Mouse (Mus musculus): ENCODE results near the gene Thada. TPM values are rescaled to one million over a fixed set of nuclear protein-coding genes. Genes with fewer than 3 reads are reported as not detected.

Thada gene
- polyA plus RNA-seq, 1 experiment from 2014 or later, result 10.8 TPM

DNA sequence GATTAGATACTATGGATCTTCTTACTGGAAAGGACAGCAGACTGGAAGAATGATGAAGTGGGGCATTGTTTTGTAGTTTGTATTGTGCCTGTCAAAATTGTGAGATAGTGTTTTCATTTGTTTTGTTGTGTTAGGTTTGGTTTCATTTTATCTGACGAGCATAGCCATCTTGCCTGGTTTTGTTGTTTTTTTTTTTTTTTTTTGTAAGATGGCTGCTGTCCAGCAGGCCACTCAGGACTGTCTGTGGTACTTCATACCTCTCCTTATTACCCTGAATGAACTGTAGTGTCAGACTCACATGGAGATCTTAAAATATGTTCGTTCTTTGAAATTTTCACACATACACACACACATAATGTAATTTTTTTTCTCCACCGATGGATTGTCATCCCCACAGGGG, 36.3 kb upstream of the Thada start:
- H3K4me3 ChIP-seq (ENCODE audit: low read depth, low read length), result no peak overlapping the region
- no peaks in the 10 kb centered on the region for H3K9me3 ChIP-seq (ENCODE audit: control insufficient read depth, low read length)
- no peak for ATAC-seq (replicated peaks; ENCODE audit: low FRiP score, low TSS enrichment, low read depth)
- no peak overlapping the region for H3K4me2 ChIP-seq (ENCODE audit: low read length)
- H3K36me3 ChIP-seq (ENCODE audit: control insufficient read depth, insufficient read depth, low read length), result no peaks in the 10 kb centered on the region
- no peak overlapping the region for H3K9ac ChIP-seq (ENCODE audit: low read length)
- WGBS, result 71% methylated on average over 3 of the region's 3 CpGs
- no peak overlapping the region for H3K27ac ChIP-seq (ENCODE audit: low read depth)
- no peak for DNase-seq (ENCODE audit: low spot score)
- no peaks in the 10 kb centered on the region; the same call in none of the 2 replicates for H3K4me1 ChIP-seq (replicated peaks; ENCODE audit: control insufficient read depth, insufficient read depth, low read length)
- no peaks in the 10 kb centered on the region for H3K27me3 ChIP-seq (replicated peaks; ENCODE audit: control insufficient read depth, insufficient read depth, low read length)

DNA sequence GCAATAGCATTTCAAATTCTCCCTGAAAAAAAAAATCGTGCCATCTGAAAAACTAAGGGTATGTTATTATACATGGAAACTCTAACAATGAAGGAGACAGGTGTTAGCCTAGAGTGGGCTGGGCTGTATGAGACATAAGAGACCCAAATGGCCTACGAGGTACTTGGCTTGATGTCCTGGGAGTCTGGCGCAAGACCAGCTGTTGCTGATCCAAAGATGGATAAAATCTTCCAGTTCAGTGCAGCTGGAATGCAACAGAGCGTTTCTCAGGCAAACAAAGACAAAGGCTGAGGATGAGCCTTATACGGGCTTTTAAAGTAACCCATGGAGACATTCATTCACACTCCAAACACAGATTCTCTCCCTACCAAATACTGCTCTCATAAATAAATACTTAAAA, 32.6 kb upstream of the Thada start:
- ATAC-seq (replicated peaks; ENCODE audit: low FRiP score, low TSS enrichment, low read depth) (no peak), DNase-seq (ENCODE audit: low spot score) (no peak)
- Histone ChIP-seq H3K27me3 (replicated peaks; ENCODE audit: control insufficient read depth, insufficient read depth, low read length) (no peaks in the 10 kb centered on the region), H3K9me3 (ENCODE audit: control insufficient read depth, low read length) (no peaks in the 10 kb centered on the region), H3K27ac (ENCODE audit: low read depth) (peak overlapping the region; percentile 83), H3K36me3 (ENCODE audit: control insufficient read depth, insufficient read depth, low read length) (no peaks in the 10 kb centered on the region), H3K4me3 (ENCODE audit: low read depth, low read length) (no peak overlapping the region), H3K4me2 (ENCODE audit: low read length) (no peak overlapping the region), H3K4me1 (replicated peaks; ENCODE audit: control insufficient read depth, insufficient read depth, low read length) (no peaks in the 10 kb centered on the region; the same call in none of the 2 replicates), H3K9ac (ENCODE audit: low read length) (no peak overlapping the region)
- WGBS, result 40% methylated on average over 5 of the region's 5 CpGs

DNA sequence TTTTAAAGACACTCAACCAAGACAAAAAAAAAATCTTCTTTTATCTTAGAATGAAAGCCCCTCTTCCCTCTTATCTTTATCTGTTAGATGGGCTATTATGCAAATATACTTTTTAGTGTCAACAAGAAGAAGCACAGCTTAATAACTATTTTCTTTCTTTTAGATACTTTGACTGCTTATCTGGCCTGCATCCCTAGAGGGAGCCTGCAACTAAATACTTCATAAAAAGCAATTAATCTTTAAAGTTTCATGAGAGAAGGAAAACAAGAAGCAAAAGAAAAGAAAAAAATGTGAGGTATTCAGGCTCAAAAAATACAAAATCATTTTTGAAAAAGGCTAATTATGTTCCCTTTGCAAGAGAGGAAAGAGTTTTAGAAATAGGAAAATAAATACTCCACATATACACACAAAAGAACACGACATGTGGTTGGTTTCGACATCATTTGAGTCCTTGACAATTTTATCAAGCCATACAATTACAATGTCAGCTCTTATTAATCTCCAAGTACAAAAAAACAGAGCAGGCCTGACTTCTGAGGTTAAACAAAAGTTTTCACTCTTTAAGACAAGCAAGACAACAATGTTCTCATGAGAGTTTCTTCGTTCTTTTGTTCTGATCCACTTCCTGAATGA, 32.1 kb upstream of the Thada start:
- H3K27me3 ChIP-seq (replicated peaks; ENCODE audit: control insufficient read depth, insufficient read depth, low read length), result no peaks in the 10 kb centered on the region
- no peaks in the 10 kb centered on the region for H3K36me3 ChIP-seq (ENCODE audit: control insufficient read depth, insufficient read depth, low read length)
- ATAC-seq (replicated peaks; ENCODE audit: low FRiP score, low TSS enrichment, low read depth) (no peak), DNase-seq (ENCODE audit: low spot score) (no peak)
- no peak overlapping the region for H3K4me3 ChIP-seq (ENCODE audit: low read depth, low read length)
- no peaks in the 10 kb centered on the region for H3K9me3 ChIP-seq (ENCODE audit: control insufficient read depth, low read length)
- H3K9ac ChIP-seq (ENCODE audit: low read length), result no peak overlapping the region
- H3K27ac ChIP-seq (ENCODE audit: low read depth), result peak overlapping the region; percentile 83
- 66% methylated on average over 3 of the region's 3 CpGs for WGBS
- no peak overlapping the region for H3K4me2 ChIP-seq (ENCODE audit: low read length)
- H3K4me1 ChIP-seq (replicated peaks; ENCODE audit: control insufficient read depth, insufficient read depth, low read length), result no peaks in the 10 kb centered on the region; the same call in none of the 2 replicates

DNA sequence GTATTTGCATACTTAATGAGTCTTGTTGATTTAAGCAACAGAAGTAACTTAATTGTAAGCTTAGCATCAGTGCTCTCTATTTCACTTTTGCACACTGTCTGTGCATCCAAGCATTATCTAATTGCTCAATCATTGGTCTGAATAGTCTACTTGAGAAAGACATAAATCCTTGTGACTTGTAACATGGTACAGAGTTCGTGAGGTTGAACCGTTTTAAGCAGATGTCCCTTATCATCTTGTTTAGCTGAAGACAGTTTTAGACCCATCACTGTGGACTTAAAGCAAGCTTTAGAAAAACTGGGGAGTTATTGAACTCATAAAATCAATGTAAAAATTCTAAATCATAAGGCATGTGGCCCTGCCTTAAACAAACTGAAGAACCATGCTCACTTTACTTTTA, 31.6 kb upstream of the Thada start:
- H3K27ac ChIP-seq (ENCODE audit: low read depth), result no peak overlapping the region

DNA sequence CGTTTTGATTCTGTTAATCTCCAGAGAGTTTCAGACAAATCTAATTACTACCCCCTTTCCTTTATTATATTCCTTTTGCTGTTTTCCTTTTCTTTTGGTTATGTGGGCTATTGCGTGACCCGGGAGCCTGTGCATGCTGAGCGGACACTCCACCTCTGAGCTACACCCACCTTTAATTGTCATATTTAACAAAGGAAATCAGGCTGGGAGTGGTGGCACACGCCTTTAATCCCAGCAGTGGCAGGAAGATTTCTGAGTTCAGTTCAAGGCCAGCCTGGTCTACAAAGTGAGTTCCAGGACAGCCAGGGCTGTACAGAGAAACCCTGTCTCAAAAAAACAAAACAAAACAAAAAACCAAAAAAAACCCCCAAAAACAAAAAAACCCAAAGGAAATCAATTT, 31.0 kb upstream of the Thada start:
- Histone ChIP-seq H3K9me3 (ENCODE audit: control insufficient read depth, low read length) (no peaks in the 10 kb centered on the region), H3K36me3 (ENCODE audit: control insufficient read depth, insufficient read depth, low read length) (no peaks in the 10 kb centered on the region), H3K9ac (ENCODE audit: low read length) (no peak overlapping the region), H3K27me3 (replicated peaks; ENCODE audit: control insufficient read depth, insufficient read depth, low read length) (no peaks in the 10 kb centered on the region), H3K27ac (ENCODE audit: low read depth) (no peak overlapping the region), H3K4me1 (replicated peaks; ENCODE audit: control insufficient read depth, insufficient read depth, low read length) (no peaks in the 10 kb centered on the region; the same call in 1 of the 2 replicates), H3K4me2 (ENCODE audit: low read length) (no peak overlapping the region), H3K4me3 (ENCODE audit: low read depth, low read length) (no peak overlapping the region)
- ATAC-seq (replicated peaks; ENCODE audit: low FRiP score, low TSS enrichment, low read depth) (no peak), DNase-seq (ENCODE audit: low spot score) (no peak)
- 87% methylated on average over 5 of the region's 5 CpGs for WGBS

More for the DNA sequence above, 31.6 kb upstream of the Thada start:
- H3K4me3 ChIP-seq (ENCODE audit: low read depth, low read length), result no peak overlapping the region
- H3K4me1 ChIP-seq (replicated peaks; ENCODE audit: control insufficient read depth, insufficient read depth, low read length), result no peaks in the 10 kb centered on the region; the same call in 1 of the 2 replicates
- H3K4me2 ChIP-seq (ENCODE audit: low read length), result no peak overlapping the region
- H3K9ac ChIP-seq (ENCODE audit: low read length), result no peak overlapping the region
- DNase-seq (ENCODE audit: low spot score) (no peak), ATAC-seq (replicated peaks; ENCODE audit: low FRiP score, low TSS enrichment, low read depth) (no peak)
- WGBS, result 21% methylated on average over 2 of the region's 2 CpGs
- H3K36me3 ChIP-seq (ENCODE audit: control insufficient read depth, insufficient read depth, low read length), result no peaks in the 10 kb centered on the region
- H3K9me3 ChIP-seq (ENCODE audit: control insufficient read depth, low read length), result no peaks in the 10 kb centered on the region
- H3K27me3 ChIP-seq (replicated peaks; ENCODE audit: control insufficient read depth, insufficient read depth, low read length), result no peaks in the 10 kb centered on the region

- WGBS, result 45% methylated on average over 5 of the region's 5 CpGs
- no peak for DNase-seq (ENCODE audit: low spot score)
- H3K4me1 ChIP-seq (replicated peaks; ENCODE audit: control insufficient read depth, insufficient read depth, low read length), result no peaks in the 10 kb centered on the region
Measured at GRCm38 (mm10) chr17:84492255-84492880, 26.4 kb upstream of the Thada start.

GRCm38 (mm10) chr17:84487415-84487814, 21.4 kb upstream of the Thada start:
- no peaks in the 10 kb centered on the region for H3K9me3 ChIP-seq (ENCODE audit: control insufficient read depth, low read length)
- 85% methylated on average over 2 of the region's 2 CpGs for WGBS
- no peak overlapping the region for H3K9ac ChIP-seq (ENCODE audit: low read length)
- H3K27me3 ChIP-seq (replicated peaks; ENCODE audit: control insufficient read depth, insufficient read depth, low read length), result no peaks in the 10 kb centered on the region
- H3K4me2 ChIP-seq (ENCODE audit: low read length), result no peak overlapping the region
- ATAC-seq (replicated peaks; ENCODE audit: low FRiP score, low TSS enrichment, low read depth) (no peak), DNase-seq (ENCODE audit: low spot score) (no peak)
- H3K4me1 ChIP-seq (replicated peaks; ENCODE audit: control insufficient read depth, insufficient read depth, low read length), result no peaks in the 10 kb centered on the region; the same call in 1 of the 2 replicates
- no peaks in the 10 kb centered on the region for H3K36me3 ChIP-seq (ENCODE audit: control insufficient read depth, insufficient read depth, low read length)
- H3K27ac ChIP-seq (ENCODE audit: low read depth), result no peak overlapping the region
- no peak overlapping the region for H3K4me3 ChIP-seq (ENCODE audit: low read depth, low read length)

More at GRCm38 (mm10) chr17:84492255-84492880, 26.4 kb upstream of the Thada start:
- H3K27ac ChIP-seq (ENCODE audit: low read depth), result no peak overlapping the region
- ATAC-seq (replicated peaks; ENCODE audit: low FRiP score, low TSS enrichment, low read depth), result no peak
- no peaks in the 10 kb centered on the region for H3K27me3 ChIP-seq (replicated peaks; ENCODE audit: control insufficient read depth, insufficient read depth, low read length)
- H3K9me3 ChIP-seq (ENCODE audit: control insufficient read depth, low read length), result no peaks in the 10 kb centered on the region
- no peak overlapping the region for H3K9ac ChIP-seq (ENCODE audit: low read length)
- no peak overlapping the region for H3K4me3 ChIP-seq (ENCODE audit: low read depth, low read length)
- no peak overlapping the region for H3K4me2 ChIP-seq (ENCODE audit: low read length)
- H3K36me3 ChIP-seq (ENCODE audit: control insufficient read depth, insufficient read depth, low read length), result no peaks in the 10 kb centered on the region

- ATAC-seq (replicated peaks; ENCODE audit: low FRiP score, low TSS enrichment, low read depth) (peak; percentile 27; the same call in 1 of the 2 replicates), DNase-seq (ENCODE audit: low spot score) (no peak)
- no peak overlapping the region for H3K4me3 ChIP-seq (ENCODE audit: low read depth, low read length)
- WGBS, result 46% methylated on average over 6 of the region's 6 CpGs
- H3K4me1 ChIP-seq (replicated peaks; ENCODE audit: control insufficient read depth, insufficient read depth, low read length), result no peaks in the 10 kb centered on the region; the same call in 1 of the 2 replicates
- H3K9ac ChIP-seq (ENCODE audit: low read length), result no peak overlapping the region
- H3K27me3 ChIP-seq (replicated peaks; ENCODE audit: control insufficient read depth, insufficient read depth, low read length), result no peaks in the 10 kb centered on the region
- H3K9me3 ChIP-seq (ENCODE audit: control insufficient read depth, low read length), result no peaks in the 10 kb centered on the region
- H3K27ac ChIP-seq (ENCODE audit: low read depth), result peak overlapping the region; percentile 51; the same call in 1 of the 2 replicates
- H3K4me2 ChIP-seq (ENCODE audit: low read length), result no peak overlapping the region
- no peaks in the 10 kb centered on the region for H3K36me3 ChIP-seq (ENCODE audit: control insufficient read depth, insufficient read depth, low read length)
Measured at GRCm38 (mm10) chr17:84483673-84484320, 17.8 kb upstream of the Thada start.

Data from intestine, embryonic 14.5 days (tissue).